Mouse (Mus musculus) WW6 (cell line): ENCODE results near the gene Sf3a1.
A peak's percentile ranks its signal among the peaks of the same experiment; 100 is the strongest.

Experiments
- DNase-seq: peaks from one replicate; pipeline ENCODE4 v3.0.0-alpha.2; 2013; ENCODE audit warnings: low read depth, low spot score

Sf3a1 gene

DNA sequence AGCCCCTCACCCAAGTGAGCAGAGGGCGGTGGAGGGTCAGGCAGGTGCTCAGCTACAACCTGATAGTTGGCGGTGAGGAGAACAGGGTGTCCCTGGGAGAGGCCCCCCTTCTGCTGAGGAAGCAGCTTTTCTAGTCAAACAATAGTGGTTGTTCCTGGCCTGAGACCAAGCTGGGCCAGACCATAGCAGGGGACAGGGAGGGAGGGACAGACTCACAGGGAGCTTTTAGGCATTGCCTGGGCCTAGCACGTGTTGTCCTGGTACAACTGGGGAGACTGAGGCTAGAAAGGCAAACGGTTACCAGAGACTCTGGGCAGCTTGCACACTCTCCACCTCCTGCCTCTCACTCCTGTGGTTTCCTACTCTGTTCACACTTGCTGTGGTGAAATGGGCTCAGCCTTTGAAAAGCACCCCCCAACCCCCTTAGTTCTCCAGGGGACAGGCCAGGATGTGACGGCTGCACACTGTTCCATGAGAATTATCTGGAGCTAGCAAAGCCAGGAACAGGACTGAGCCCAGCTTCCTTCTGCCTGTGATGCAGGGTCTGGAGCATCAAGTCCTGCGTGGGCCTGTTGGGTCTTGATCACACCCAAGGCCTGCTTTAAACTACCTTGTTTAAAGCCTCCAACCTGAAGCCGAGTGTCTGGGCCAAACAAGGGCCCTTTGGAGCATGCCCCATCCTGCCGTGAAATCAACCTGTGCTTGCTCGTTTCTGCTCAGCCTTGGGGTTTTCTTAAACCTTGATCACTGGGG is 56.3 kb downstream of the Sf3a1 start:
- DNase-seq: no peak

DNA sequence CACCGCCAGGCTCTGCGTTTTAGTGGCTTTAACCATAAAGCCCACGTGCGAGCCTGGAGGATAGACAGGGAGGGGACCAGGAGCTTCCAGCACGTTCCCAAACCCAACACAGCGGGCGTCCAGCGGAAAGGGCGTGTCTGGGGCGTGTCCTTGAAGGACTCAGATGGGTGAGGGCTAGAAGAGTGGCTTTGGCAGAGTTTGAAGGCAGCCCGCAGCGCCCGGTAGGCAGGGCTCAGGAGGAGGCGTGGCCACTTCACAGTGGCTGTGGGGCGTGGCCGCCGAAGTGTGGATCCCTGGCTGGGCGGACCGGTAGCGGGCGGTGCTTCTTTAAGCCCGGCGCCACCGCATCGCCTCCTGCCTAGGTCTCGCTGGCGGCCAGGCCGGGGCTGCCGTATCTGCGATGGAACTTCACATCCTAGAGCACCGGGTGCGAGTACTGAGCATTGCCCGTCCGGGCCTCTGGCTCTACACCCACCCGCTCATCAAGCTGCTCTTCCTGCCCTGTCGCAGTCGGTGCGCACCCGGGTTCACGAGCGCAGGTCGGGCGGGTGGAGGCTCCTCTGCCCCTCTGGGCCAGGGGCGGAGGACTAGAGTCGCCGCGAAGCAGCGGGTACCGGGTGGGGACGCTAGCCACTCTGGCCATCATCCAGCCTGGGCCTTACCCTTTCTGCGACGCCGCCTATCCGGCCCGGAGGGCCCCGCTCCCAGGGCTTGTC is 57.9 kb downstream of the Sf3a1 start, which contains the start of gene Castor1:
Castor1 (plus strand) TSS at position 312 of the 716 bp plus-strand sequence.
- peak; percentile 97 for DNase-seq

DNA sequence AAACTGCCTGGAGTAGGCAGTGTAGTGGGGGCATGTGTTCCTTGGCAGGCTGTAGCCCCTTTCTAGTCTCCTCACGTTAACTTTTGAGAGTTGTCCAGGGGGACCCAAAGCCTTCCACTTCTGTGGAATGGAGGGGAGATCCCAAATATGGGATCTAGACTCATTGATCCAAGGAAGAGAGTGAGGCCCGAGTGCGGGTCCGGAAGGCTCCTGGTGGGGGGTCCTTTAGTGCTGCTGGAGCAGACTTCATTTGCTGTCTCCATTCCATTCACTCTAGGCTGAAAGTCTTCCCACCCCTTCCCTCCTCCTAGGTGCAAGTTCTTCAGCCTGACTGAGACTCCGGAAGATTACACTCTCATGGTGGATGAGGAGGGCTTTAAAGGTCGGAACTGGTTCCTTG is 58.5 kb downstream of the Sf3a1 start:
- DNase-seq: no peak

DNA sequence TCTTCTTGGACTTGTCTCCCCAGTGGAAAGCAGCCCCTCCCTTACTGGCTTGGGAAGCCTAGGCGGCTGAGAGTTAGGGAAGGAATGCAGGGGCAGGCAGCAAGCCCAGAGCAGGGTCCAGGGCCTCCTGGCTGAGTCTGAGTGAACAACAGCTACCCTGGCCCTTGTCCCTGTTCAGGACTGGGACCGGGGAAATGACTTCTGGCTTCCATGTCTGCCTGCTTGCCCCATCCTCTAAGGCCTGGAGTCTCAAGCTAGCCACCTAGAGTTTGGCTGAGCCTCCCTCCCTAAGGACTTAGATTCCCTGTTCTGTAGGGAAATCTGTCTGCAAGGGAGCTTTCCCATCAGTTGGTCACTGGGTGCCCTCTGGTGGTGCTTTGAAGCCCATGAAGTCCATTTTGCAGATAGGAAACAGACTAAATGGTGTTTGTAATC is 59.2 kb downstream of the Sf3a1 start:
- no peak for DNase-seq

DNA sequence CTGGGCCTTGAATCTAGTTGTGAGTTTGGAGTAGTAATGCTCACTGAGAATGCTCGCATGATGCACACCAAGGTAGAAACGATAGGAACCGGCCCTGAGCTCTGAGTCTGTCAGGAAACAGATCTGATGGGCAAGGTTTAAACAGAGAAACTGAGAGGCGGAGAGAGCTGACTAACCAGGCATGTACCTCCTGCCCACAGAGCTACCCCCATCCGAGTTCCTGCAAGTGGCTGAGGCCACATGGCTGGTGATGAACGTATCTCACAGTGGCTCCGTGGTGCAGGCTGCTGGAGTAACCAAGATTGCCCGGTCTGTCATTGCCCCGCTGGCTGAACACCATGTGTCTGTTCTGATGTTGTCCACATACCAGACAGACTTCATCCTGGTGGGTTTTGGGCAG is 59.8 kb downstream of the Sf3a1 start:
- no peak for DNase-seq

DNA sequence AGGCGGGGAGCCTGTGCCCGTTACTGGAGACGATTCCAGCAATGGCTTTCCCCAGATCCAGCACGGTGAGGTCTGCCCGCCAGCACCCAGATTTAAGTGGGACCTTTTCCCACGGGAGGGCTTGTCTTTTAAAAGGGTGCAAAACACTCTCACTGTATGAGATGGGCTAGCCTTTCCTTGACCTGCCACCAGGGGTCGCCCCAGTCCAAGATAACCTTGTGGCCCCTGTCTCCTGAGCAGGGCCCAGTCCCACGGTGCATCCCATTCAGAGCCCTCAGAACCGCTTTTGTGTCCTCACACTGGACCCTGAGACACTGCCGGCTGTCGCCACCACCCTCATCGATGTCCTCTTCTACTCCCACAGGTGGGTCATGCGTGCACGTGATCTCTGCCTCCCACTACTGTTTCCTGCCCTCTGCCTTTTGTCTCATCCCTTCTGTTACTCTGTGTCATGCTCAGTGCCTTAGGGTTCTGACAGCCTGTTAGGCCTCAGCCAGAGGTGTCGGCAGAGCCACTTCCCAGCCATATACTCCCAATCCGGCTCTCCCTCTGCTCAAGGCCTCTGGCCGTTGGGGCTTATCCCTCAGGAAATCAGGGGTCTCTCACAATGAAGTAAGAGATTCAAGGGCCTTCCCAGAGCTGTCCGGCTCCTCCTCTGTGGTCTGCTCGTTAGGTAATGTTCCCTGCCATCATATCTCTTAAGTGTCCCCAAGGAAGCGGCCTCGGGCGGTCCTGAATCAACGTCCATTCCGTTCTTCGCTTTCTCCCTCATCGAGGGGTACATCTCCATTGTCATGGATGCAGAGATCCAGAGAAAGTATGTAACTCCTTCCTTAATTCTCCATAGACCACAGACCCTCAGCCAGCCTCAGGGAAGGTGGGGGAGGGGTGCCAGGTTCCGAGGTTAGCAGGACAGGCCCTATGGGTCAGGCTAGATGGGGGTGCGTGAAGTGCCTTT is 60.6 kb downstream of the Sf3a1 start:
- peak; percentile 66 for DNase-seq

DNA sequence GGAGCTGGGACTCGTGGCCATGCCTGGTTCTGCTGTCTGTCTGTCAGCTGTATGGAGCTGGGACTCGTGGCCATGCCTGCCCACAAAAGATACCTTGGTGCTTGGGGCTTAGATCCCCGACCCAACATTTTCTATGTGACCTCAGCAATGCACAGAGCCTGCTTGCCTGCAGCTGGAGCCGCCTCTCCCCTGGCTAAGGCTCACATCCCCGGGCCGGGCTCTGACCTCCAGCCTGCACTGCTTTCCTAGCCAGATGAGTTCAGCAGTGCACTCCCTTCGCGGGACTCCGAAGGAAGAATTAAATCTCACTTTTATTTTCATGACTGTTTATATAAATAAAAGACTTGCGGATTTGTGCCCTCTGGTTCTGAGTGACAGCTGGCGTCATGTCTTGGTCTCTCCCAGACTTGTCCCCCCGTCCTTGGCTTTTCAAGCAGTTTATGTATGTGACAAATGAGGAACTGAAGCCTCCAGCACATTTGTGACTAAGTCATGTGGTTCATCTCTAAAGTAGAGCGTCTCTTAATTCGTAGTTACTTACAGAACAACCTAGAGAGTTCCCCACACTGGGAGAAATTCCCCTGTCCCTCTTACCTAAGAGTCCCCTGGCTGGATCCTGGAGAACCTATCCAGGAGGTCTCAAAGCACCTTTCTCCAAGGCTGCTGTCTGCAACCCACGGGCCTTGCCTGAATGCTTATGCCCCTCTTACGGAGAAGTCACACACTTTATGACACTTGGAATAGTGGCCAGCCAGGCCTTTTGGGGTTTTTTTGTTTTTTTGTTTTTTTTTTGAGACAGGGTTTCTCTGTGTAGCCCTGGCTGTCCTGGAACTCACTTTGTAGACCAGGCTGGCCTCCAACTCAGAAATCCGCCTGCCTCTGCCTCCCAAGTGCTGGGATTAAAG is 62.1 kb downstream of the Sf3a1 start:
- DNase-seq: no peak

DNA sequence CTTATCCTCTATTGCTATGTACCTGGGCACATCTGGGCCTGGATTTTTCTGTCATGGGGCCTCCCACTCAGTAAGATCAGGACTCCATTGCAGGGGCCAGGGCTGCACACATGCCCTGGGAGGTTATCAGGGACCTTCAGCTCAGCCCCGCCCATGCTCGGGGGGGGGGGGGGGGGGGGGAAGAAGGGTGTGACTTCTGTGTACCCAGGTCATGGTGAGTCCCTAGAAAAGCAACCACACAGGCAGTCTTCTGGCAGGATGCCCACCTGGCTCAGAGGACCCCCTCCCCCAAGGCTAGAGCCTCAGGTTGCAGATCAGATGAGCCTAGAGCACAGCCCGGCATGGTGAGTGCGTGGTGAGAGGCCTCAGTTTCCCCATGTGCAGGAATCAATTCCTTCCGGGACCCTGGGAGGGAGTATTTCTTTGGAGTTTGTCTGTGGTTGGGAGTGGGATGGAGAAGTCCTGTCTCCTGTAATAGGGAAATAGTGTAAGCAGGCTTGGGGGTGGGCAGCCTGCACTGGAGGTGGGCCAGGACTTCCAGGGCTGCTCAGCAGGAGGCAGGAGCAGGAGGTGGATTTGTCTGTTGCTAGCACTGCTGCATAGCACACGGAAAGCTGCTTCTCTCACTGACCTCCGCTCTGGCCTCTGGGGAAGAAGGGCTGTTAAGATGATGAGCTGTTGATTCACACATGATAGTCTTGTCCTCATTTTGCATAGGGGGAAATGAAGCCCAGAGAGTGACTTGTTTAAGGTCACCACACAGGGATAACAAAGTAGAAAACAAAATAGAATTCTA is 63.4 kb downstream of the Sf3a1 start:
- no peak for DNase-seq

DNA sequence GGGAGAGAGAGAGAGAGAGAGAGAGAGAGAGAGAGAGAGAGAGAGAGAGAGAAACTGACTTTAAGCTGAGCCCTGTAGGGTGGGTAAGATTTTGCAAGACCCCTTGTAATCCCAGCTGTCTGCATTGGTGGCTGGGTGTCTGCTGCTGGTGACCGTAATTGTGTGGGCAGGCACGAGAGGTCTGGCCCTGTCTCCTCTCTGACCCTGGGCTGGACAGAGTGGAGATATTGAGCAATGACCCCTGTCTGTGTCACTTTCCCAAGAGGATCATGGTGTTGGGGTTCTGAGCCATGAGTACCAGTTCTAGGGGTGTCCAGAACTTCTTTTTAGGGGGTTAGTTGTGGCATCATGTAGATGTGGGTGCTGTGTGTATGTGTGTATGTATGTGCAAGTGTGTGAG is 64.1 kb downstream of the Sf3a1 start:
- DNase-seq: no peak

DNA sequence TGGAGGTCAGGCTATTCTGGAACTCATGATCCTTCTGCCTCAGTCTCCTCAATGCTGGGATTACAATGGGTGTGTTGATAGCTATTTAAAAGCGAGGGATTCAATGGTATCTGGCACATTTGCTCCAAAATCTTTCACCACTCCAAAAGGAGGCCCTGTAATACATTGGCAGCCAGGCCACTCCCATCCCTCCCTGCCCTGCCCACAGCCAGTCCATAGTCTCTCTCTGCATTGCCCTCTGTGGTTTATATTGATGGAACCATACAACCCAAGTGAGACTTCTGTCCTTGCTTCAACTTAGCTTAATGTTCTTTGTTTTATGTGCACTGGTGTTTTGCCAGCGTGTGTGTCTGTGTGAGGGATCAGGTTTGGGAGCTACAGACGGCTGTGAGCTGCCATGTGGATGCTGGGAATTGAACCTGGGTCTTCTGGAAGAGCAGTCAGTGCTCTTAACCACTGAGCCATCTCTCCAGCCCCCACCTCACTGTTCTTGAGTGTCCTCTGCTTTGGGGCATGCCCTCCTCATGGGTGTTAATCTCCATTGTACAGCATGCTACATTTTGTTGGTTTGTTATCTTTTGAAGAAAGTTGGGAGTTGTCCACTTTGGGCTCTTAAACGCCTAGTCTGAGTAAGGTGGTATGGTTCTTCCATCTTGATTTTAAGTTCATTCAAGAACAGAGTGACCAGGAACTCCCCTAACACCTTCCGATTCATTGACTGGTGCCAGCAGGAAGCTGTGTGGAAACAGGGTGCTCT is 66.6 kb downstream of the Sf3a1 start:
- no peak for DNase-seq

DNA sequence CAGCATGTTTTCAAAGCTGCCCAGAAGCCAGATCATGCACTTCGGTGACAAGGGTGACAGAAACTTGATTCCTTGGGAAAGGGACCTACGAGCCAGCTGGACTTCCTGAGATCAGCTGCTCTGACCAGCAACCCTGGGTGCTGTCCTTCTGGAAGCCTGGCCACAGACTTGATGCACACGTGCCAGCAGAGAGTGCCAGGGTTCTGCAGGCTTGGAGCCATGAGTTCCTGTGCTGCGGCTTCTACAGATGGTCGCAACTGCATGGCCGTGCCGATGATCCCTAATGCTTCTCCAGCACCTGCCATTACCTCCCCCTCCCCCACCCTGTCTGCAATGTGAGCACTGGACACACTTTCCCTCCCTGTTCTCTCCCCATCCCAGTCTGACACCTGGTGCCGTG is 68.3 kb downstream of the Sf3a1 start:
- DNase-seq: no peak

DNA sequence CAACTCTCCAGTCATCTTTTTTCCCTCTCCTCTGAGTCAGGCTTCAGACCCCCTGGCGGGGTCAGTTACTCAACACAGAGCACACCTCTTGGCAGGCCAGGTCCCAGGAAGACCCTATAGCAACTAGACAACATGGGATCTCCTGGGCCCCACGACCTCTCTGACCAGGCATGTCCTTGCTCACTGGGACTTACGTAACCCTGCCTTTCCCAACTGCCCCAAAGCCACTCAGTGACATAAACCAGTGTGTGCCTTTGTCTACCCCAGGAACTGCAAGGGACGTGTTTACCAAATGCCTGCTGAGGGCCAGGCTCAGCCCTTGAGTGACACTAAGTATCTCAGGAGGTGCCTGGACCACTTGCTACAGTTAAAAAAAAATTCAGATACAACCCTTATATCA is 69.7 kb downstream of the Sf3a1 start:
- no peak for DNase-seq

DNA sequence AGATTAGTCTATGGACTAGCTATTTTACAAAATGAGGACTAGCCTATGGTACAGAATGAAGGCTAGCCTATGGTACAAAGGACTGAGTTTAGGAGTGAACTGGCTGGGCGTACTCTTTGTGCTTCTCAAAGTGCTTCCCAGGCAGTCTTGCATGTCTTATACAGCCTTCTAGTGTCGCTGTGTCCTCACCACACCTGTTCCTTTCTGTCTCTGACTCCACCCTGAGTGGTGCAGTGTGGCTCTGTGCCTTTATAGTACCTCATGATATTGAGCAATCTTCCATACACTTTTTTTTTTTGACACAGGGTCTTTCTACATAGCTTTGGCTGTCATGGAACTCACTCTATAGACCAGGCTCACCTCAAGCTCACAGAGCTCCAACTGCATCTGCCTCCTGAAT is 71.3 kb downstream of the Sf3a1 start:
- DNase-seq: no peak
